Mouse (Mus musculus) ovary, adult 18-20 months (tissue): ENCODE measurements around the gene Gm37240.

Experiments
- DNase-seq: peaks from one replicate; pipeline ENCODE4 v3.0.0; 2022; ENCODE audit warnings: low spot score, mixed read lengths

Gene Gm37240

DNA sequence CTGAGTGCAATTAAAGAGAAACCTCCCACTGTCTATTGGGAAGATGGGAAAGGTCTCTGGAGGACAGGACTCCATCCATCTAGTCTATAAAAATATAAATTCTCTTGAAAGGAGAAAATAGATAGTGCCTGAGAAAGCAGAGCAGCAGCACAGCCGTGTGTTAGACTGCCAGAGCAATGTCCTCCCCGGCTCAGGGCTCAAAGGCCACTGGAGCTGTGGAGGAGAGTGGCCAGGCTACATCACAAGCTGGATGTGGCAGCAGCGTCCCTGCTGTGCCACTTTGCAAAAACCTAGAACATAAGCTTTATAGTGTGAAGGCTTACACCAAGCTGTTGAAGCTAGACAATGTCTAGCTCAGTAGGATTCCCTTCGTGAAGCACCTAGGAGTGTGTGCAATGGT is 138.0 kb downstream of the Gm37240 start:
- DNase-seq, result no peak

DNA sequence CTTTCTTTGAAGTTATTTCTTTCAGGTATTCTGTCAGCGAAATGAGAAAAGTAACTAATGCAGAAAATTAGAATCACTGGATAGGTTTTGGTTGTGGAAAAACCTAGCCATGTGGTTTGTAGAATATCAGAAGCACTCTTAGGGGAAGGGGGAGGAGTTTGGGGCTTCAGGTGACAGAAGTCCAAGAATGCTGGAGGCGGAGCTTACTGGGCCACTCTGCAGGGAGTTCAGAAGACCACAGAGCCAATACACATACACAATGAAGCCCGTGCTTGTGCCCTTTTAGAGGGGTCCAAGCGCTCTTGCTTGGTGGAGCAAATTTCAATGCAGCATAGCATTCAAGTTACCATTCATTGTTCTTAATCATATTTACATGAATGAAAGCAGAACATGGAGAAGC is 138.5 kb downstream of the Gm37240 start:
- DNase-seq, result no peak

GRCm38 (mm10) chr3:85746116-85746515 is 141.2 kb downstream of the Gm37240 start:
- DNase-seq, result no peak

DNA sequence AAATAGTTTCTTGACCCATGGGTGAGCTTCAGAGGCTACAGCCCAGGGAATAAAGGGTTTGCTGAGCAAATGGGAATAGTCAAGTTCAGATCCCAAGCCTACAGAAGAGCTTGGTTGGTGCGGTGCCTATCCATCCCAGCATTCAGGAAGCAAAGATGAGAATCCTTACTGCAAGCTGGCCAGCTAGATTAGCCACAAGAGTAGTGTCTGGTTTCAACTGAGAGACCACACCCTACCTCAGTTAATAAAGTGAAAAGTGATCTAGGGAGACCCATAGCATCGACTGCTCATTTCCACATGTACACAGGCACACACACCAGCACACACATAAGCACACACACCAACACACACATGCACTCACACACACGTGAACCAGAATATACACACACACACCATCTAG is 145.6 kb downstream of the Gm37240 start:
- no peak for DNase-seq

GRCm38 (mm10) chr3:85738591-85738990 is 148.7 kb downstream of the Gm37240 start:
- no peak for DNase-seq

DNA sequence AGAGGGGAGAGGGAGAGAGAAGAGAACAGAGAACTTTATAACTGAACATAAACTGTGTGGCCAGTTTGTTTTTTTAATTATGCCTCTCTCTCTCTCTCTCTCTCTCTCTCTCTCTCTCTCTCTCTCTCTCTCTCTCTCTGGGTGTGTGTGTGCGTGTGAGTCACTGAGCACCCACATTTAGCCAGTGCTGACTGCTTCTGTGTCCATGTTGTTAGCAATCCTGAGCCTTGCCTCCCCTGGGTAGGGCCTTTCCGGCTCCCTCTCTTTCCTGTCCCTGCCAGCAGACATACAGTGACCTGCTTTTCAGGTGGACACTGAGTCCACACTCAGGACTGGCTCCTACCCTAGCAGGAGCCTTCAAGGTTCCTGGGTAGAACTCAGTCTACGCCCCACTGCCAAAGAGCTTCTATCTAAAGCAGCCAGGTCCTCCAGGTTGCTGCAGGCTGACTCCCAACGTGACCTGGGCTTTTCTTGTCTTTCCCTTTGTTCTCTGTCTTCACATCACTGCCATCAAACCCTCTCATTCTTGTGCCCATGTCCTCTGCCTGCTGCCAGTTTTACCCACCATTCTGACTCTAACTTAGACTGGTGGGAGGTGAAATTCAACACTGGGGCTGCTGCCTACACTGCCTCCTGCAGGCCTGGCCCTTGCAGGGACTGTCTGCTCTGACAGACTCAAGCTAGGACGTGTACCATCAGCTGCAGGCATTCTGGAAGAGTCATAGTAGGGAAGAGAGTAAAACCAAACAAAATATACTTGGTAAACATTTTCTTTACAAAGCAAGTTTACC is 153.2 kb downstream of the Gm37240 start:
- DNase-seq, result no peak

DNA sequence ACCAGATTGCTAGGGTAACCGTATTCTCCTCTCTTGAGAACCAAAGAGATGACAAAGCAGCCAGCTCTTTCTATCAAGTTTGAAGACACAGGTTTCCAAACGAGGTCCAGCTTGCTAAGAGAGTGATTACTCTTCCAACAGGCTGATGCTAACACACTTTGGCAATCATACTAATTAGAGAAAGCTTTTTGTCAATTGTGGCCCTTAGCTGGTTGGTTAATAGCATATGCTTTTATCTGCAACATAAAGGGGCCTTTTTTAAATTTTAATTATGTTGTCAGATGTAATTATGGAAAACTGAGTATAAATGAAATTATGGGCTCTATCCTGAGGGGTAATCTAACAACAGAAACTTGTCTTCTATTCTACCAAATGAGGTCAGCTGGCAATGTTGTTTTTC is 160.1 kb downstream of the Gm37240 start:
- DNase-seq, result no peak

DNA sequence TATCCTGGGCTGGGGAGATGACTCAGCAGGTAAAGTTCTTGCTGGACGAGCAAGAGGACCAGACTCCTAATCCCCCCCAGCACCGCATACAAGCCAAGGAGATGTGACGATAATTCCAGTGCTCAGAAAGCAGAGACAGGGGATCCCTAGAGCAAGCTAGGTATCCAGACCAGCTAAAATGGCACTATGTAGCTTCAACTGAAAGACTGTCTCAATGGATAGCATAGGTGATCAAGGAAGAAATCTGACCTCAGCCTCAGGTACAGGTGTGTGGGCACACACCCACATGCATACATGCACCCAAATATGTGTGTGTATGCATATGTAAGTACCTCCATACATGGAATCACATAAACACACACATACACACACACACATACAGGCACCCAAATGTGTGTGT is 161.3 kb downstream of the Gm37240 start:
- DNase-seq, result no peak

GRCm38 (mm10) chr3:85725110-85725509 is 162.2 kb downstream of the Gm37240 start:
- DNase-seq, result no peak

- no peak for DNase-seq
Observed at GRCm38 (mm10) chr3:85722581-85722980, 164.7 kb downstream of the Gm37240 start.

GRCm38 (mm10) chr3:85715764-85716297 is 171.5 kb downstream of the Gm37240 start:
- DNase-seq, result no peak

DNA sequence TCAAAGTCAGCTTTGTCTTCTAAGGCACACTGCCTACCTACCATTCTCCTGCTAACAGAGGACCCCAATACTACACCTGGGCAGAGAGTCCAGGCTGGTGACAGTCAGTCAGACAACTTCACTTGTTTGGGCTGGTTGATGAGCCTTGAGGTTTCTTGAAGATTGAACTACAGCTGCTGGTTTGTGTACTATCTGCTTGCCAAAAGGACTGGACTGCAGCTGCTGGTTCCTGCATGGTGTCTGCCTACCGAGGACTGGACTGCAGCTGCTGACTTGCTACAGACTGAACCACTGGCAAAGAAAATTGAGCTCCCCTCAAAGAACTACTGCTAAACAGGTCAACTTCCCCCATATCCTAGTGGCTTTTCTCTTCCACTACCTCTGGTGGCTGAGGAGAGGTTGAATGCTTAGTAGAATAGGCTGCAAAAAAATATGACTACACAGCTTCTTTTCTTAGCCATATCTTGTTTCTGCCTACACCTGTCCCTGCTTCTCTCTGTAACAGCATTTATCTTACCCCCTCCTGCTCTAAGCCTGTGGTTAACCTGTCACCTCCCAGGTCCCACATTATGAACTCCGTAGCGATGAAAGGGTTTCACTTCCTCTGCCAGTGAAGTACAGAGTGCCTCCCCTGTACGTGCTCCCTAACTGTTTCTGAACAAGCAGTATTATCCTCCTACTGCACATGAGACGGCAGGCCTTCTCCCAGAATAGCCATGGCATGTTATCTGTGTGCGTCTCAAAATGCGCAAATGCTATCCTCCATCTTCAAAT is 173.2 kb downstream of the Gm37240 start:
- no peak for DNase-seq

DNA sequence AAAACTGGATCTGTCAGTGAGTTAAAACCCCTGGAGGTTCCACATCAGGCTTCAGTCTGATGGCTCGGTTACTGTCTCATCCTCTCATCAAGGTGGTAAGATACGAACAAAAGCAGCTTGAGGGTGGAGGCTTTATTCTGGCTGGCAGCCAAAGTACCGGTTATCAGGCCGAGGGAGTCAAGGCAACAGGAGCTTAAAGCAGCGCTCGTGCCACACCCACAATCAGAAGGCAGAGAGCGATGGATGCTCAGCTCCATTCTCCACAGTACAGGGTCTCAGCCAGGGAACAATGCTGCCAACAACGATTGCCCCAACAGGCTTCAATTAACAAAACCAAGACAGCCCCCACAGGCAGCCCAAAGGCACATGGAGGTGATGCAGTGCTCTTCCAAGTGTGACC is 176.6 kb downstream of the Gm37240 start:
- no peak for DNase-seq

- DNase-seq, result peak; percentile 7
Observed at GRCm38 (mm10) chr3:85707421-85707820, 179.9 kb downstream of the Gm37240 start.

DNA sequence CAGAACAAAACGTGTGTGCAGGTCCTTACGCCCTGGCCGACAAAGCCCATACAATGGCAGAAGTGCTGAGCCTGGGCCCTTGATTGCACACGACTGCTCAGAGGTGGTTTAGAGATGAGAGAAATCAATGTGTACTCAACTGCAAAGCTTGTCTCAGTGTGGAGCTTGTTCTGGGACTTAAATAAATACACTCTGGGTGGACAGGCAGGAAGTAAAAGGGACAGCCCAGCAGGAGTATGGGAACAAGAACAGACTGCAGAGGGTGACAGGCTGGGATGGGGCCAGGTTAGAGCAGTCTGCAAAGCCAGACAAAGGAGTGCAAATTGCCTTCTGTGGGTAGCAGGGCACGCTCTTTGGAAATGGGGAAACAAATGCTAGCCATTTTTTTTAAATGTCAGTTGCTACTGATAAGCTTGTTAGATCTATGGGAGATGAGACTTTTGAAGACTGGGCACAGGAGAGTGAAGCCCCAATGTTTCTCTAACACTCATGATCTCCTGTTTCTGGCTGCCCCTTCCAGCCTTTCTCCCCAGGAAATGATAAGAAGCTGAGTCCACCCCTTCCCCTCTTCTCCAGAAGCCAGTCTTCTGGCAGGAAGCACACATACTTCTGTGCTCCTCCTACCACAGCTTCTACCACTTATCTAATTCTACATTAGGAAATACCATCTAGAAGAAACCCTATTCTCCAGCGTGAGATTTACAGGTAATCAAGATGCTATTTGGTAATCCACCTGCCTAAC is 184.0 kb downstream of the Gm37240 start:
- DNase-seq, result no peak

DNA sequence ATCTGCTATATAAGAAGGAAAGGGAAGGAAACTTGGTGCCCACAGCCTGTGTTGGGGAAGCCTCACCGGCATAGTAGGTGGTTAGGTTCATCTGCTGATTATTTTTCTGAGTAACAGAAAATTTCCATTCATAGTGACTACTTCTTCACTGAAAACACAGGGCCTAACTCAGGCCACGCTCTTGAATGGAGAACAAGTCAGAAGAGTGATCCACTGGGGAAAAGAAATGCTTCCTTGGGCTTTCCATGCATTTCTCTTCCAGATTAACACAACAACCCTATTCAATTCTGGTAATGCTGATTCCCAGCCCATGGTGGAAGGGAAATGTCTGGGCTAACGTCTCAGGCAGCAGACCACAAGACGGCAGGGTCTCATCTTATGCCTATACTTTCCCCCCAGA is 188.8 kb downstream of the Gm37240 start:
- DNase-seq, result no peak

DNA sequence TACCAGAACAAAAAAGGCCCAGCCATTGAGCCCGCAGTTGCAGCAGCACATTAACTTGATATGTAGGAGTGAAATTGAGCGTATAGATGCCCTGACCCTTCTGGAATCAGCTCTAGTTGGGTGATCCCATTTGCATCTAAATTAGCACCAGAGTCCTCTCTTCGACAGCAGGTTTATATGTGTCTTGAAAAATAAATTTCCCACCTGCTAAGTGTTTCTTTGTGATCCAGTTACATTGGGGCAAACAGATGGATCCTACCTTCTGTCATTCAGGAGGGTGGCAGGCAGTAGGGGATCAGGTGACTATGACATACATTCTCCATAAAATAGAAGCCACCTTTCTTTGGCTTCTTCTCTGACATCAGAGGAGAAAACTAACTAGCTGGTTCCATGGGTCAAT is 192.3 kb downstream of the Gm37240 start:
- no peak for DNase-seq

DNA sequence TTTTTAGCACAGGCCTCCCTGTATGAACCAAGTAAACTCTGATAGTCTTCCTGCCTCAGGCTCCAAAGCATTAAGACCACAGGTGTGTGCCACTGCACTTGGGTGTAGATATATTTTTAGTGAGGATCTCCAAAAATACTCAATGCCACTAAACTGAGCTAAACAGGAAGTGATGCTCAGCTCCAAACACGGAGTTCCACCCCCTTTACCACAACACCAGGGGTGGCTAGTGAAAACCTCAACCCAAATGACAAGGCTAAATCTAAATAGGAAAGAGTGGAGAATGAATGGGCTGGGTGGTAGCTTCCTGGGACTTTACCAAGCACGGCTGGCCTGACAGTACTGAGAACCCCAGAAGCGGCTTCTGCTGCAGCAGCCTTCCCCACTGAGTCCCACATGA is 194.3 kb downstream of the Gm37240 start:
- no peak for DNase-seq

DNA sequence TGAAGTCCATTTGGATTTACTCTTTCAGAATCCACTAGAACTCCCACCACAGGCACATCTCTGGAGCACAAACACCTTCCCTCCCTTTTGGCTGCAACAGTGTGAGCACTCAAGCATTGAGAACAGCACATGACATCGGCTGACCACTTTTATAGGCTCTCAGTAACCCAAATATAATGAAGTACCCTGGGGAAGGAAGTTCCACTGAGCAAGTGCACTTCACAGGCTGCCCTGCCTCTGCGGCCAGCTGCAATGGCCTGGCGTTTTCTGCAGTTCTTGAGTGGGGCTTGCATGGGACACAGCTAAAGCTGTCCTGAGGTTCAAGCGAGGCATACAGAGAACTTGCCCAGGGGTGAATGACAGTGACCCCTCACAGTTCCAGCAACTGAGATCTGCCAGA is 196.2 kb downstream of the Gm37240 start:
- DNase-seq, result no peak

DNA sequence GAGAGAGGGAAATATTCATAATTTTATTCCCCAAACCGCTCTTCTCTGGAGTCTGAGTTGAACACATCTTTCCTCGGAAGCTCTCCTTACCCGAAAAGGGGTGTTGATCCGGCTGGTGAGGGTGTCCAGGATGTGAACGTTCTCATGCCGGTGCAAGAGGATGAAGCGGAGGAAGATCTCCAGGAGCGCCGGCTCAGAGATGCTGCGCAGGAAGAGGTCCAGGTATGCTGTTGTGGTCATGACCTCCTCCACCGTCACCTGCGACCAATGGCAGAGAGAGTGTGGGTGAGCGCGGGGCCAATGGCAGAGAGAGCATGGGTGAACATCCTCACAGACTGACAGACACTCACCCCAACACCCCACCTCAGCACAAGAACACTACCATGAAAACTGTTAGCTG is 199.0 kb downstream of the Gm37240 start:
- no peak for DNase-seq

- no peak for DNase-seq
Observed at GRCm38 (mm10) chr3:85685271-85685670, 202.0 kb downstream of the Gm37240 start.

DNA sequence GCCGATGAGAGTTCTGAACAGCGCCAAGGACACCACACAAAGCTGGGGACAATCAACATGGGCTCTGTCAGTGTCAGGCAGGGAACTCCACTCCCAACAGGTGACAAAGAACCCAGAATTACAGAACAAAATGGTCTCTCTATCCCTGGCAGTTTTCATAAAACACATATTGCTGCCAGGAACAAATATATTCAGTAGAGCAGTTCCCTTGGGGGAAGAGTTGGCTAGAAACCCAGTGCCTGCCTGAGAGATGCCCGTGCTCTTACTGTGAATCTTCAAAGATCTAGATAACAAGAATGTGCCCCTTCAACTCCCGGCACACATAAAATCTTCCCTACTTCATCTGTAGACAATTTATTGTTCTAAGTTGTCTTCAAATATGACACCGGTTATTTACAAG is 203.7 kb downstream of the Gm37240 start:
- DNase-seq, result no peak

DNA sequence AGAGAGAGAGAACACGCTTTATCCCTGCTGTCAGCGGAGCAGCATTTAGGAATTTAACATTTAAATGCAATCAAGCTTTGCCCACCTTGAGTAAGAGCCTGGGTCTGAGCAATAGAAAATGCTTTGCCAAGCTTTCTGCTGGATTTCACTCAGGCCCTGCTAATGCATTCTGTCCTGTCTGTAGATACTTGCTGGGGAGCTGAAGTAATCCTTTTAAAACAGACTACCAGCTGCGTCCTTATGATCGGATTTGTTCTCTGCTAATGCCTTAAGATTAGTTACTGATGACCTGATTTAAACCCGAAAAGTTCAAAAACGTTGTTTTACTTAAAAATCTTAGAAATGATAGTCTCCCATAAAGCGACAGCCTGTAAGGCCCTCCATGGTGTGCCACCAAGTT is 206.2 kb downstream of the Gm37240 start:
- no peak for DNase-seq
